Mouse (Mus musculus): ENCODE data around the gene Rps6kb2. TPM values are rescaled to one million over a fixed set of nuclear protein-coding genes. Genes with fewer than 3 reads are reported as not detected.

Gene Rps6kb2
- total and polyA plus RNA-seq, 2 experiments from 2014 or later = 35.2 to 62.0 TPM

DNA sequence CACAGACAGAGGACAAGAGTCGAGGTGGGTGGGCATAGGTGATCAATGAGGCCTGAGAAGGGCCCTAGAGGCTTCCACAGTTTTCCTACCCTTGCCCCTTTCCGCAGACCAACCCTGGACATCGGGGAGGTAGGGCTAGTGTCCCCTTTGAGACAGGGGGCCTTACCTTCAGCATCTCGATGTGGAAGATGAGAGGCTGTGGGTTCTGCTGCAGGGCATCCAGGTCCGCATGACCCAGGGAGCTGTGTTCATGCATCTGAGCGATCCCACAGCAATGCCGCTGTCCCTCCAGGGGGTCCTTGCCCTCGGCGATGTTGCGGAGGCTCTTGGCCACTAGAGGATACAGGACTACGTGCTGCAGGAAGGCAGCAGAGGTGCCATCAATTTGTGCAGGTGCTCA, 47.3 kb downstream of the Rps6kb2 start:
- Histone ChIP-seq H3K27ac (ENCODE audit: low read depth) (no peak overlapping the region), H3K4me1 (ENCODE audit: control insufficient read depth, insufficient read depth) (peaks cover 16% of the 10 kb centered on the region), H3K4me3 (ENCODE audit: low read depth, low read length) (no peak overlapping the region), H3K36me3 (replicated peaks; ENCODE audit: control insufficient read depth, insufficient read depth, low read length) (peaks cover 53% of the 10 kb centered on the region), H3K27me3 (ENCODE audit: control insufficient read depth, insufficient read depth, low read length) (no peaks in the 10 kb centered on the region), H3K9me3 (replicated peaks; ENCODE audit: control insufficient read depth, low read length) (no peaks in the 10 kb centered on the region), H3K4me2 (ENCODE audit: low read depth, low read length) (no peak overlapping the region), H3K9ac (replicated peaks; ENCODE audit: low read depth, low read length) (no peak overlapping the region)
- no peak for DNase-seq (ENCODE audit: low spot score)
- WGBS = 88% methylated on average over 11 of the region's 11 CpGs
- TF ChIP-seq EP300 (IDR thresholded peaks at IDR 0.05; ENCODE audit: low read depth) = no peak
- no peak for TF ChIP-seq CTCF (IDR thresholded peaks at IDR 0.05; ENCODE audit: low read depth)
- ATAC-seq (ENCODE audit: insufficient read depth, low read depth) = no peak

DNA sequence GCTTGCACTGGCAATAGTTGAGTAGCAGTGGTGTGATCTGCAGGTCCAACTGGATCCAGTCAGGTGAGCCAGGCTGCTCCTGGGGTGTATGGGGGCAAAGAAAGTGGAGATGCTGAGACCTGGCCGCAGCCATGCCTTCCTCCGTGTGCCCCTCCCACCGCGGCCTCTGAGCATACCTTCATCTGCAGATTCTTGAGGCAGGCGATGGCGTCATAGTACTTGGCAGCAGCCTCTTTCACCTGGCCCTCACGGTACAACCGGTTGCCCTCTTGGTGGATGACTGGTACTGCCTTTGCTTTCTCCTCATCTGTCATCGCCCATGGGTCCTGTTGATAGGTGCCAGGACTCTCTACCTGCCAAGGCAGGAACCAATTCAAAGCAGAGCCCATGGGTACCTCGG, 48.0 kb downstream of the Rps6kb2 start:
- TF ChIP-seq EP300 (IDR thresholded peaks at IDR 0.05; ENCODE audit: low read depth) (no peak), CTCF (IDR thresholded peaks at IDR 0.05; ENCODE audit: low read depth) (no peak)
- Histone ChIP-seq H3K4me2 (ENCODE audit: low read depth, low read length) (no peak overlapping the region), H3K36me3 (replicated peaks; ENCODE audit: control insufficient read depth, insufficient read depth, low read length) (peaks cover 53% of the 10 kb centered on the region), H3K27me3 (ENCODE audit: control insufficient read depth, insufficient read depth, low read length) (no peaks in the 10 kb centered on the region), H3K9ac (replicated peaks; ENCODE audit: low read depth, low read length) (no peak overlapping the region), H3K27ac (ENCODE audit: low read depth) (no peak overlapping the region), H3K4me3 (ENCODE audit: low read depth, low read length) (no peak overlapping the region), H3K9me3 (replicated peaks; ENCODE audit: control insufficient read depth, low read length) (no peaks in the 10 kb centered on the region), H3K4me1 (ENCODE audit: control insufficient read depth, insufficient read depth) (peaks cover 11% of the 10 kb centered on the region)
- WGBS = 88% methylated on average over 10 of the region's 10 CpGs
- ATAC-seq (ENCODE audit: insufficient read depth, low read depth) = no peak
- no peak for DNase-seq (ENCODE audit: low spot score)

GRCm38 (mm10) chr19:4114551-4114950, 48.6 kb downstream of the Rps6kb2 start:
- Histone ChIP-seq H3K4me2 (ENCODE audit: low read depth, low read length) (no peak overlapping the region), H3K4me3 (ENCODE audit: low read depth, low read length) (no peak overlapping the region), H3K4me1 (ENCODE audit: control insufficient read depth, insufficient read depth) (peaks cover 11% of the 10 kb centered on the region), H3K9ac (replicated peaks; ENCODE audit: low read depth, low read length) (no peak overlapping the region), H3K36me3 (replicated peaks; ENCODE audit: control insufficient read depth, insufficient read depth, low read length) (peaks cover 59% of the 10 kb centered on the region), H3K9me3 (replicated peaks; ENCODE audit: control insufficient read depth, low read length) (no peaks in the 10 kb centered on the region), H3K27me3 (ENCODE audit: control insufficient read depth, insufficient read depth, low read length) (no peaks in the 10 kb centered on the region), H3K27ac (ENCODE audit: low read depth) (no peak overlapping the region)
- WGBS = 86% methylated on average over 10 of the region's 10 CpGs
- TF ChIP-seq CTCF (IDR thresholded peaks at IDR 0.05; ENCODE audit: low read depth) (no peak), EP300 (IDR thresholded peaks at IDR 0.05; ENCODE audit: low read depth) (no peak)
- ATAC-seq (ENCODE audit: insufficient read depth, low read depth) (no peak), DNase-seq (ENCODE audit: low spot score) (no peak)

- no peak for TF ChIP-seq EP300 (IDR thresholded peaks at IDR 0.05; ENCODE audit: low read depth)
- TF ChIP-seq CTCF (IDR thresholded peaks at IDR 0.05; ENCODE audit: low read depth) = no peak
- ATAC-seq (ENCODE audit: insufficient read depth, low read depth) = peak; percentile 15; the same call in 1 of the 2 replicates
- Histone ChIP-seq H3K9me3 (replicated peaks; ENCODE audit: control insufficient read depth, low read length) (no peaks in the 10 kb centered on the region), H3K27me3 (ENCODE audit: control insufficient read depth, insufficient read depth, low read length) (no peaks in the 10 kb centered on the region), H3K27ac (ENCODE audit: low read depth) (peak overlapping the region; percentile 58; the same call in 1 of the 2 replicates), H3K4me1 (ENCODE audit: control insufficient read depth, insufficient read depth) (peaks cover 11% of the 10 kb centered on the region), H3K36me3 (replicated peaks; ENCODE audit: control insufficient read depth, insufficient read depth, low read length) (peaks cover 62% of the 10 kb centered on the region), H3K9ac (replicated peaks; ENCODE audit: low read depth, low read length) (no peak overlapping the region), H3K4me3 (ENCODE audit: low read depth, low read length) (no peak overlapping the region), H3K4me2 (ENCODE audit: low read depth, low read length) (no peak overlapping the region; the same call in 1 of the 2 replicates)
- WGBS = 52% methylated on average over 5 of the region's 5 CpGs
- no peak for DNase-seq (ENCODE audit: low spot score)
Observed at GRCm38 (mm10) chr19:4113806-4114230, 49.3 kb downstream of the Rps6kb2 start.

GRCm38 (mm10) chr19:4113186-4113805, 49.9 kb downstream of the Rps6kb2 start:
- Histone ChIP-seq H3K9ac (replicated peaks; ENCODE audit: low read depth, low read length) (no peak overlapping the region), H3K9me3 (replicated peaks; ENCODE audit: control insufficient read depth, low read length) (no peaks in the 10 kb centered on the region), H3K4me1 (ENCODE audit: control insufficient read depth, insufficient read depth) (peaks cover 11% of the 10 kb centered on the region), H3K4me2 (ENCODE audit: low read depth, low read length) (no peak overlapping the region; the same call in 1 of the 2 replicates), H3K27ac (ENCODE audit: low read depth) (peak overlapping the region; percentile 58), H3K4me3 (ENCODE audit: low read depth, low read length) (no peak overlapping the region), H3K27me3 (ENCODE audit: control insufficient read depth, insufficient read depth, low read length) (no peaks in the 10 kb centered on the region), H3K36me3 (replicated peaks; ENCODE audit: control insufficient read depth, insufficient read depth, low read length) (peaks cover 62% of the 10 kb centered on the region)
- TF ChIP-seq EP300 (IDR thresholded peaks at IDR 0.05; ENCODE audit: low read depth) (no peak), CTCF (IDR thresholded peaks at IDR 0.05; ENCODE audit: low read depth) (no peak)
- peak; percentile 65 for ATAC-seq (ENCODE audit: insufficient read depth, low read depth)
- 37% methylated on average over 13 of the region's 13 CpGs for WGBS
- DNase-seq (ENCODE audit: low spot score) = peak; percentile 28
